Mouse (Mus musculus) C3H10T1/2 (cell line): ENCODE measurements around the gene Olfr74. TPM values are rescaled to one million over a fixed set of nuclear protein-coding genes. Genes with fewer than 3 reads are reported as not detected.

ENCODE experiments used
- polyA plus RNA-seq, 2 experiments: library from polyadenylated mRNA; unstranded; fragments of >200 nt; fragmentation: generic; extraction: Trizol; gene quantifications; one replicate each; pipeline ENCODE4 v1.2.1; 2012; ENCODE audit warnings: missing spikeins in 2 of 2

Gene Olfr74
- not detected for polyA plus RNA-seq

GRCm38 (mm10) chr2:87974563-87974962, at the start of gene Olfr74:
Gene Olfr74 (minus strand): TSS chr2:87974663.

GRCm38 (mm10) chr2:88022474-88022873, 48.0 kb upstream of the Olfr74 start, which contains the start of gene Olfr1161:
Gene Olfr1161 (plus strand): TSS chr2:88022774.

GRCm38 (mm10) chr2:88007515-88008318, 33.3 kb upstream of the Olfr74 start, which contains the start of gene Olfr1160:
Gene Olfr1160 (minus strand): TSS chr2:88008268.

GRCm38 (mm10) chr2:87989813-87990212, 15.3 kb upstream of the Olfr74 start, which contains the start of gene Olfr1158:
Gene Olfr1158 (plus strand): TSS chr2:87990113.

GRCm38 (mm10) chr2:87968199-87968598, 6.3 kb downstream of the Olfr74 start, which contains the start of gene Olfr1157:
Gene Olfr1157 (minus strand): TSS chr2:87968299.

GRCm38 (mm10) chr2:87953000-87953399, 21.5 kb downstream of the Olfr74 start, which contains the start of gene Olfr1156:
Gene Olfr1156 (minus strand): TSS chr2:87953100.

GRCm38 (mm10) chr2:87945037-87945436, 29.4 kb downstream of the Olfr74 start, which contains the start of gene Olfr1155:
Gene Olfr1155 (minus strand): TSS chr2:87945137.

Other genes with a start within 250 kb of the Olfr74 start
- not detected for gene Olfr1138, start 234.7 kb downstream of the Olfr74 start, polyA plus RNA-seq
- not detected for gene Olfr1140, start 230.9 kb downstream of the Olfr74 start, polyA plus RNA-seq
- gene Olfr1141, start 220.7 kb downstream of the Olfr74 start, polyA plus RNA-seq = not detected
- gene Olfr152, start 195.2 kb downstream of the Olfr74 start, polyA plus RNA-seq = not detected
- not detected for gene Olfr1143, start 174.1 kb downstream of the Olfr74 start, polyA plus RNA-seq
- not detected for gene Olfr1145, start 164.8 kb downstream of the Olfr74 start, polyA plus RNA-seq
- not detected for gene Olfr1148, start 144.1 kb downstream of the Olfr74 start, polyA plus RNA-seq
- not detected for gene Olfr1150-ps1, start 130.7 kb downstream of the Olfr74 start, polyA plus RNA-seq
- gene Olfr1151, start 118.8 kb downstream of the Olfr74 start, polyA plus RNA-seq = not detected
- not detected for gene Olfr1152, start 108.2 kb downstream of the Olfr74 start, polyA plus RNA-seq
- not detected for gene Olfr1153, start 79.7 kb downstream of the Olfr74 start, polyA plus RNA-seq
- gene Olfr1154, start 69.5 kb downstream of the Olfr74 start, polyA plus RNA-seq = not detected
- gene Olfr1155, start 29.5 kb downstream of the Olfr74 start, polyA plus RNA-seq = not detected
- not detected for gene Olfr1156, start 21.6 kb downstream of the Olfr74 start, polyA plus RNA-seq
- not detected for gene Olfr1157, start 6.4 kb downstream of the Olfr74 start, polyA plus RNA-seq
- gene Olfr1158, start 15.4 kb upstream of the Olfr74 start, polyA plus RNA-seq = not detected
- not detected for gene Olfr1160, start 33.6 kb upstream of the Olfr74 start, polyA plus RNA-seq
- not detected for gene Olfr1161, start 48.1 kb upstream of the Olfr74 start, polyA plus RNA-seq
- not detected for gene Olfr73, start 63.0 kb upstream of the Olfr74 start, polyA plus RNA-seq
- gene Olfr1162, start 76.5 kb upstream of the Olfr74 start, polyA plus RNA-seq = not detected
- gene Olfr1163, start 97.2 kb upstream of the Olfr74 start, polyA plus RNA-seq = not detected
- not detected for gene Olfr1164, start 119.3 kb upstream of the Olfr74 start, polyA plus RNA-seq
- gene Olfr1166, start 153.6 kb upstream of the Olfr74 start, polyA plus RNA-seq = not detected
- not detected for gene Olfr1167, start 180.5 kb upstream of the Olfr74 start, polyA plus RNA-seq
- not detected for gene Olfr1168, start 207.2 kb upstream of the Olfr74 start, polyA plus RNA-seq